14 mouse cellular contexts compared by ENCODE assay signal in genomic region chr3:84235420-84236304, GRCm38 (mm10).
DNase-seq lines count a peak whose midpoint lies in the region; ATAC-seq lines count a peak whose summit lies in the region.
"Had no signal": no experiment of that assay in that cellular context is flagged by ENCODE, and none has a peak within 500 bp of the region (broad histone marks: within the 10 kb centered on the region; RNA-seq: fewer than 3 reads in every experiment).

No protein-coding gene starts in this region.

- 59% methylated on average over 10 of the region's 10 CpGs for WGBS in heart, embryonic 16.5 days
- WGBS in heart, embryonic 10.5 days, result 59% methylated on average over 10 of the region's 10 CpGs

- no peaks in the 10 kb centered on the region for H3K36me3 ChIP-seq in heart, embryonic 16.5 days (ENCODE audit: control insufficient read depth, insufficient read depth)
- H3K36me3 ChIP-seq in heart, embryonic 10.5 days, result no peaks in the 10 kb centered on the region
- H3K36me3 ChIP-seq: limb, embryonic 13.5 days had no signal

- no peaks in the 10 kb centered on the region for H3K27me3 ChIP-seq in heart, embryonic 16.5 days (ENCODE audit: control insufficient read depth, insufficient read depth, low read length)
- no peaks in the 10 kb centered on the region for H3K27me3 ChIP-seq in heart, embryonic 10.5 days (ENCODE audit: insufficient read depth, poor library complexity, severe bottlenecking)
- H3K27me3 ChIP-seq: CH12.LX; limb, embryonic 13.5 days had no signal

- H3K4me1 ChIP-seq in heart, embryonic 16.5 days (ENCODE audit: control insufficient read depth, insufficient read depth, low read length), result peaks cover 12% of the 10 kb centered on the region
- H3K4me1 ChIP-seq in heart, embryonic 10.5 days, result peaks cover 12% of the 10 kb centered on the region

- 0 out of 2 replicates have a peak, but pooled peaks have one; percentile 26 for ATAC-seq in heart, embryonic 16.5 days (replicated peaks; ENCODE audit: extremely low read depth, insufficient read depth, low FRiP score)

- H3K27ac ChIP-seq in heart, embryonic 16.5 days (ENCODE audit: low read length), result no peak overlapping the region
- no peak overlapping the region for H3K27ac ChIP-seq in heart, embryonic 10.5 days
- H3K27ac ChIP-seq: limb, embryonic 13.5 days had no signal

- no peaks in the 10 kb centered on the region for H3K9me3 ChIP-seq in heart, embryonic 16.5 days (replicated peaks; ENCODE audit: control insufficient read depth, low read length)
- H3K9me3 ChIP-seq in heart, embryonic 10.5 days, result no peaks in the 10 kb centered on the region

- no peak overlapping the region for H3K4me3 ChIP-seq in heart, embryonic 16.5 days (ENCODE audit: low read length)
- H3K4me3 ChIP-seq in heart, embryonic 10.5 days, result no peak overlapping the region
- H3K4me3 ChIP-seq: erythroblast, embryonic 14.5 days; limb, embryonic 13.5 days had no signal

- no peak for DNase-seq in heart, embryonic 10.5 days (ENCODE audit: low spot score)
- DNase-seq in embryo, embryonic 11 days, result peak; percentile 44
- peak; percentile 71 for DNase-seq in kidney, postnatal 14 days
- peak; percentile 49 for DNase-seq in lung, postnatal 36 days
- no peak for DNase-seq in frontal cortex, postnatal 25 days (ENCODE audit: low spot score in 2 of 2)
- DNase-seq in retina, embryonic 14.5 days (ENCODE audit: low spot score), result no peak
- no peak for DNase-seq in cerebellum, adult 8-10 months
- DNase-seq: cerebellum, adult 11-12 months; spleen, adult 18-20 months; thymus, postnatal 25 days had no signal

- H3K9ac ChIP-seq in heart, embryonic 16.5 days (ENCODE audit: low read length), result no peak overlapping the region
- H3K9ac ChIP-seq: limb, embryonic 13.5 days had no signal

- H3K4me2 ChIP-seq in heart, embryonic 16.5 days (ENCODE audit: low read depth, low read length), result no peak overlapping the region
- H3K4me2 ChIP-seq: limb, embryonic 13.5 days had no signal

Comparison
In these comparisons a context has a peak if more than half of its experiments do, and no peak if none do; other contexts are left out.
1. DNase-seq: peak in embryo, embryonic 11 days (single experiment), kidney, postnatal 14 days (single experiment) and lung, postnatal 36 days (single experiment); none in heart, embryonic 10.5 days (single experiment), frontal cortex, postnatal 25 days (0 of 2), retina, embryonic 14.5 days (single experiment) and cerebellum, adult 8-10 months (single experiment).